ENCODE assay signal across 9 mouse cellular contexts in the genomic region with DNA sequence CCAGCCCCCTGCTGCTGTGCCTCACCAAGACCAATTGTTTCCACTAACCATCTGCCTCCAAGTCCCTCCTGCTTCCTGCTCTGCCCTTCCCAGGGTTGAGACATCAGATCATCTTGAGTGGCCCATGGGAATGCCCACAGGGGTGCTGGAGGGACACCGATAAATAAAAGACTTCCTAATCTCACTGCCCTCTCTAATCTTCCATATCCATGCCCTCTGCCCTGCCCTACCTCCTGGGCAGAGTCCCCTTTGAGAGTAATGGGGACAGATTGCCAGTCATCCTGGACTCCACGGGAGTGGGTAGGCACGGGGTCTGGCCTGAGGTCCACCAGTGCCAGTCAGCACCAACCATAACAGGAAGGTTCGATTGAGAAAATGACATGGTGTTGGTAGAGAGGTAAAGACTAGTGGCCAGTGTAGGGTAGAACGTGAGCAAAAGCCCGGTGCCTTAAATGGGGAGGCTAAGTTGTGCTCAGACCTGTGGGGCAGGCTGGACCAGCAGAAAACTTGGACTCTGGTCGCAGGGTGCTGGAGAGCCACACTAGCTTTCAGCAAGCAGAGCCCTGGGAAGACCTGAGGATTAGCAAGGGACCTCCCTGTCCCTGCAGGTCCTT. TPM values are rescaled to one million over a fixed set of nuclear protein-coding genes. Genes with fewer than 3 reads are reported as not detected.
DNase-seq lines count a peak whose midpoint lies in the region; ATAC-seq lines count a peak whose summit lies in the region.
"Had no signal": no experiment of that assay in that cellular context is flagged by ENCODE, and none has a peak within 500 bp of the region (broad histone marks: within the 10 kb centered on the region; RNA-seq: fewer than 3 reads in every experiment).

No protein-coding gene starts in this region.

- no peak for DNase-seq in heart, postnatal 14 days
- DNase-seq in embryonic facial prominence, embryonic 10.5 days (ENCODE audit: low spot score): no peak
- no peak for DNase-seq in midbrain, embryonic 14.5 days
- DNase-seq in right cerebral cortex, adult 18-20 months: no peak
- no peak for DNase-seq in layer of hippocampus, adult 8-10 months (ENCODE audit: low spot score in 2 of 2)

- peaks cover 22% of the 10 kb centered on the region for H3K4me1 ChIP-seq in heart, embryonic 11.5 days (ENCODE audit: control insufficient read depth, insufficient read depth, low read length)
- H3K4me1 ChIP-seq in embryonic facial prominence, embryonic 10.5 days: peaks cover 43% of the 10 kb centered on the region
- peaks cover 9% of the 10 kb centered on the region; the same call in 1 of the 2 replicates for H3K4me1 ChIP-seq in intestine, embryonic 16.5 days (ENCODE audit: control insufficient read depth, insufficient read depth, low read length)
- H3K4me1 ChIP-seq in midbrain, embryonic 14.5 days (ENCODE audit: control insufficient read depth, insufficient read depth, low read length): peaks cover 10% of the 10 kb centered on the region; the same call in 1 of the 2 replicates

- 28% methylated on average over 7 of the region's 7 CpGs for WGBS in heart, embryonic 11.5 days (ENCODE audit: insufficient replicate concordance)
- 30% methylated on average over 7 of the region's 7 CpGs for WGBS in embryonic facial prominence, embryonic 10.5 days
- 43% methylated on average over 7 of the region's 7 CpGs for WGBS in intestine, embryonic 16.5 days
- WGBS in midbrain, embryonic 14.5 days: 36% methylated on average over 7 of the region's 7 CpGs

- ATAC-seq in heart, embryonic 11.5 days (replicated peaks; ENCODE audit: insufficient number of reproducible peaks, low FRiP score, low TSS enrichment): 0 out of 2 replicates have a peak, but pooled peaks have one; percentile 19
- no peak for ATAC-seq in intestine, embryonic 16.5 days
- ATAC-seq in midbrain, embryonic 14.5 days (ENCODE audit: low FRiP score, low TSS enrichment): no peak
- ATAC-seq in monocyte, adult 5-6 weeks (replicated peaks; ENCODE audit: insufficient number of reproducible peaks, low FRiP score, low TSS enrichment, poor library complexity, severe bottlenecking): no peak

- peak overlapping the region; percentile 42 for H3K4me3 ChIP-seq in heart, embryonic 11.5 days (ENCODE audit: low read depth, low read length)
- peak overlapping the region; percentile 54 for H3K4me3 ChIP-seq in embryonic facial prominence, embryonic 10.5 days
- no peak overlapping the region for H3K4me3 ChIP-seq in intestine, embryonic 16.5 days (ENCODE audit: low read length)
- H3K4me3 ChIP-seq in midbrain, embryonic 14.5 days (replicated peaks; ENCODE audit: low read depth, low read length): no peak overlapping the region

- H3K27me3 ChIP-seq in heart, embryonic 11.5 days (ENCODE audit: control insufficient read depth, insufficient read depth, low read length): peaks cover 31% of the 10 kb centered on the region
- peaks cover 64% of the 10 kb centered on the region for H3K27me3 ChIP-seq in embryonic facial prominence, embryonic 10.5 days (replicated peaks; ENCODE audit: low read depth, poor library complexity, severe bottlenecking)
- H3K27me3 ChIP-seq in intestine, embryonic 16.5 days (replicated peaks; ENCODE audit: control insufficient read depth, insufficient read depth, low read length): peaks cover 13% of the 10 kb centered on the region
- H3K27me3 ChIP-seq in midbrain, embryonic 14.5 days (ENCODE audit: control insufficient read depth, insufficient read depth, low read length): peaks cover 3% of the 10 kb centered on the region; the same call in 1 of the 2 replicates

- H3K9me3 ChIP-seq in heart, embryonic 11.5 days (replicated peaks; ENCODE audit: control insufficient read depth, low read length): no peaks in the 10 kb centered on the region
- H3K9me3 ChIP-seq in embryonic facial prominence, embryonic 10.5 days: no peaks in the 10 kb centered on the region
- no peaks in the 10 kb centered on the region for H3K9me3 ChIP-seq in intestine, embryonic 16.5 days (ENCODE audit: control insufficient read depth, low read length)
- no peaks in the 10 kb centered on the region for H3K9me3 ChIP-seq in midbrain, embryonic 14.5 days (ENCODE audit: control insufficient read depth, low read length)

- H3K27ac ChIP-seq in heart, embryonic 11.5 days (ENCODE audit: low read depth, low read length): no peak overlapping the region
- 0 out of 2 replicates have a peak overlapping the region, but pooled peaks have one; percentile 24 for H3K27ac ChIP-seq in embryonic facial prominence, embryonic 10.5 days (replicated peaks)
- no peak overlapping the region for H3K27ac ChIP-seq in intestine, embryonic 16.5 days (ENCODE audit: low read length)
- no peak overlapping the region for H3K27ac ChIP-seq in midbrain, embryonic 14.5 days (replicated peaks; ENCODE audit: low read depth, low read length)

- no peak overlapping the region for H3K9ac ChIP-seq in heart, embryonic 11.5 days (ENCODE audit: low read depth, low read length)
- H3K9ac ChIP-seq in intestine, embryonic 16.5 days (ENCODE audit: low read depth, low read length): peak overlapping the region; percentile 55; the same call in 1 of the 2 replicates
- no peak overlapping the region for H3K9ac ChIP-seq in midbrain, embryonic 14.5 days (replicated peaks; ENCODE audit: low read length)

- no peaks in the 10 kb centered on the region for H3K36me3 ChIP-seq in heart, embryonic 11.5 days (ENCODE audit: control insufficient read depth, insufficient read depth, low read length)
- no peaks in the 10 kb centered on the region for H3K36me3 ChIP-seq in embryonic facial prominence, embryonic 10.5 days (replicated peaks)
- no peaks in the 10 kb centered on the region for H3K36me3 ChIP-seq in intestine, embryonic 16.5 days (ENCODE audit: control insufficient read depth, insufficient read depth, low read length)
- H3K36me3 ChIP-seq in midbrain, embryonic 14.5 days (ENCODE audit: control insufficient read depth, insufficient read depth, low read length): no peaks in the 10 kb centered on the region

- intact Hi-C loops in heart, postnatal 14 days (cut with DNase I): no loop called here

- peak overlapping the region; percentile 75 for H3K4me2 ChIP-seq in heart, embryonic 11.5 days
- H3K4me2 ChIP-seq in intestine, embryonic 16.5 days (ENCODE audit: low read depth, low read length): peak overlapping the region; percentile 64; the same call in 1 of the 2 replicates
- H3K4me2 ChIP-seq in midbrain, embryonic 14.5 days (ENCODE audit: low read length): peak overlapping the region; percentile 63

RNA-seq across cellular contexts. Expression of gene Tnfrsf13c, which starts 0.5 kb away (rescaled TPM):
- 0.29 TPM in 1 of 2 replicates, not detected in the other for polyA plus RNA-seq in heart, embryonic 11.5 days (2014; fragmentation: Nextera tagmentation; extraction: Ambion mirVana)
- total RNA-seq in heart, postnatal 14 days (2021): under 1 TPM; 0.24 TPM
- 0.10 and 0.75 TPM in 2 replicates for polyA plus RNA-seq in embryonic facial prominence, embryonic 10.5 days (2016; fragmentation: Nextera tagmentation; extraction: Ambion mirVana)
- 0.09 and 0.11 TPM in 2 replicates for polyA plus RNA-seq in intestine, embryonic 16.5 days (2015; fragmentation: Nextera tagmentation; extraction: Ambion mirVana)
- 0.19 TPM in 1 of 2 replicates, not detected in the other for polyA plus RNA-seq in midbrain, embryonic 14.5 days (2014; fragmentation: Nextera tagmentation; extraction: Ambion mirVana)
- 13.6 to 19.3 TPM (median 17.9 TPM) in 3 replicates for total RNA-seq in monocyte, adult 5-6 weeks (2017)
- under 1 TPM in 2 of 4 experiments, not detected in 2; 0.69 to 0.80 TPM for total RNA-seq in layer of hippocampus, adult 8-10 months (2022)

RNA-seq across cellular contexts. Expression of gene Shisa8, which starts 12.1 kb away (rescaled TPM):
- polyA plus RNA-seq in heart, embryonic 11.5 days (2014; fragmentation: Nextera tagmentation; extraction: Ambion mirVana): 0.07 TPM in 1 of 2 replicates, not detected in the other
- under 1 TPM; 0.14 to 0.34 TPM for total RNA-seq in heart, postnatal 14 days (2021)
- polyA plus RNA-seq in embryonic facial prominence, embryonic 10.5 days (2016; fragmentation: Nextera tagmentation; extraction: Ambion mirVana): 0.35 and 0.38 TPM in 2 replicates
- 0.06 and 0.09 TPM in 2 replicates for polyA plus RNA-seq in intestine, embryonic 16.5 days (2015; fragmentation: Nextera tagmentation; extraction: Ambion mirVana)
- polyA plus RNA-seq in midbrain, embryonic 14.5 days (2014; fragmentation: Nextera tagmentation; extraction: Ambion mirVana): 0.70 and 1.5 TPM in 2 replicates
- total RNA-seq in monocyte, adult 5-6 weeks (2017): not detected in 3 replicates
- 1 to 10 TPM; 1.6 to 3.5 (median 2.0) TPM for total RNA-seq in layer of hippocampus, adult 8-10 months (2022)

RNA-seq across cellular contexts. Expression of gene Cenpm, which starts 19.8 kb away (rescaled TPM):
- polyA plus RNA-seq in heart, embryonic 11.5 days (2014; fragmentation: Nextera tagmentation; extraction: Ambion mirVana): 59.7 and 67.3 TPM in 2 replicates
- total RNA-seq in heart, postnatal 14 days (2021): 1 to 10 TPM; 1.9 to 3.2 TPM
- 81.5 and 82.5 TPM in 2 replicates for polyA plus RNA-seq in embryonic facial prominence, embryonic 10.5 days (2016; fragmentation: Nextera tagmentation; extraction: Ambion mirVana)
- 36.3 and 43.6 TPM in 2 replicates for polyA plus RNA-seq in intestine, embryonic 16.5 days (2015; fragmentation: Nextera tagmentation; extraction: Ambion mirVana)
- polyA plus RNA-seq in midbrain, embryonic 14.5 days (2014; fragmentation: Nextera tagmentation; extraction: Ambion mirVana): 13.9 and 23.2 TPM in 2 replicates
- not detected in 3 replicates for total RNA-seq in monocyte, adult 5-6 weeks (2017)
- total RNA-seq in layer of hippocampus, adult 8-10 months (2022): 1 to 10 TPM; 2.6 to 4.8 (median 4.4) TPM

RNA-seq across cellular contexts. Expression of gene 1500009C09Rik, which starts 27.5 kb away (rescaled TPM):
- not detected in 2 replicates for polyA plus RNA-seq in heart, embryonic 11.5 days (2014; fragmentation: Nextera tagmentation; extraction: Ambion mirVana)
- total RNA-seq in heart, postnatal 14 days (2021): not detected
- polyA plus RNA-seq in embryonic facial prominence, embryonic 10.5 days (2016; fragmentation: Nextera tagmentation; extraction: Ambion mirVana): not detected in 2 replicates
- not detected in 2 replicates for polyA plus RNA-seq in intestine, embryonic 16.5 days (2015; fragmentation: Nextera tagmentation; extraction: Ambion mirVana)
- polyA plus RNA-seq in midbrain, embryonic 14.5 days (2014; fragmentation: Nextera tagmentation; extraction: Ambion mirVana): 12.2 and 47.6 TPM in 2 replicates
- not detected in 3 replicates for total RNA-seq in monocyte, adult 5-6 weeks (2017)
- total RNA-seq in layer of hippocampus, adult 8-10 months (2022): 100 to 1,000 TPM in 3 of 4 experiments, 10 to 100 TPM in 1; 91.7 to 112 (median 104) TPM
- polyA plus RNA-seq: erythroblast, embryonic 14.5 days had no signal

RNA-seq across cellular contexts. Expression of gene Sept3, which starts 50.0 kb away (rescaled TPM):
- 5.0 and 6.2 TPM in 2 replicates for polyA plus RNA-seq in heart, embryonic 11.5 days (2014; fragmentation: Nextera tagmentation; extraction: Ambion mirVana)
- under 1 TPM; 0.17 to 0.24 TPM for total RNA-seq in heart, postnatal 14 days (2021)
- polyA plus RNA-seq in embryonic facial prominence, embryonic 10.5 days (2016; fragmentation: Nextera tagmentation; extraction: Ambion mirVana): 49.4 and 55.6 TPM in 2 replicates
- polyA plus RNA-seq in intestine, embryonic 16.5 days (2015; fragmentation: Nextera tagmentation; extraction: Ambion mirVana): 4.2 and 4.4 TPM in 2 replicates
- polyA plus RNA-seq in midbrain, embryonic 14.5 days (2014; fragmentation: Nextera tagmentation; extraction: Ambion mirVana): 361 and 403 TPM in 2 replicates
- total RNA-seq in monocyte, adult 5-6 weeks (2017): 0.48 TPM in 1 of 3 replicates, not detected in the others
- 100 to 1,000 TPM; 583 to 608 (median 584) TPM for total RNA-seq in layer of hippocampus, adult 8-10 months (2022)
- polyA plus RNA-seq: erythroblast, embryonic 14.5 days had no signal

Comparison
In these comparisons a context has a peak if more than half of its experiments do, and no peak if none do; other contexts are left out.
1. H3K4me3 ChIP-seq: peak in heart, embryonic 11.5 days (single experiment) and embryonic facial prominence, embryonic 10.5 days (single experiment); none in intestine, embryonic 16.5 days (single experiment) and midbrain, embryonic 14.5 days (single experiment).
2. Peak in every context shown above with its lines, with median percentiles within 50 percentile points of each other: H3K4me2 ChIP-seq.